Mouse (Mus musculus) midbrain, embryonic 10.5 days (tissue): ENCODE data around the gene Rbm44. TPM values are rescaled to one million over a fixed set of nuclear protein-coding genes. Genes with fewer than 3 reads are reported as not detected.

Experiments used
- DNase-seq: peaks from one replicate; pipeline ENCODE4 v3.0.0-alpha.2; 2017; ENCODE audit warnings: low spot score
- H3K27ac ChIP-seq: fragments of 300-500 bp; sonication (generic); replicated peaks from 2 replicates; pipeline ENCODE4 v1.5.1; 2016; ENCODE audit warnings: mild to moderate bottlenecking
- H3K27me3 ChIP-seq: fragments of 300-500 bp; sonication (generic); 2 replicates; pipeline ENCODE4 v1.6.1; 2016; ENCODE audit warnings: low read depth, mild to moderate bottlenecking; ENCODE audit not compliant: poor library complexity, severe bottlenecking
- H3K36me3 ChIP-seq: fragments of 300-500 bp; sonication (generic); 2 replicates; pipeline ENCODE4 v1.6.1; 2016; ENCODE audit warnings: mild to moderate bottlenecking, moderate library complexity
- H3K4me1 ChIP-seq: fragments of 300-500 bp; sonication (generic); 2 replicates; pipeline ENCODE4 v1.6.1; 2016
- H3K4me3 ChIP-seq: fragments of 300-500 bp; sonication (generic); 2 replicates; pipeline ENCODE4 v1.5.1; 2016; ENCODE audit warnings: mild to moderate bottlenecking, moderate library complexity
- H3K9me3 ChIP-seq: fragments of 300-500 bp; sonication (generic); replicated peaks from 2 replicates; pipeline ENCODE4 v1.6.1; 2016; ENCODE audit warnings: mild to moderate bottlenecking
- WGBS: fragments of 180-500 bp; shearing (Covaris S2); methylation state at CpG from one replicate; pipeline ENCODE4 v1.1.7; 2016; 5-methylcytosine and 5-hydroxymethylcytosine counted together
- polyA plus RNA-seq: library from polyadenylated mRNA; unstranded; fragments of >200 nt; fragmentation: Nextera tagmentation; extraction: Ambion mirVana; gene quantifications from 2 replicates; pipeline ENCODE4 v1.2.1, GENCODE M21; 2016

Gene Rbm44
- 0.36 and 0.51 TPM in 2 replicates for polyA plus RNA-seq

DNA sequence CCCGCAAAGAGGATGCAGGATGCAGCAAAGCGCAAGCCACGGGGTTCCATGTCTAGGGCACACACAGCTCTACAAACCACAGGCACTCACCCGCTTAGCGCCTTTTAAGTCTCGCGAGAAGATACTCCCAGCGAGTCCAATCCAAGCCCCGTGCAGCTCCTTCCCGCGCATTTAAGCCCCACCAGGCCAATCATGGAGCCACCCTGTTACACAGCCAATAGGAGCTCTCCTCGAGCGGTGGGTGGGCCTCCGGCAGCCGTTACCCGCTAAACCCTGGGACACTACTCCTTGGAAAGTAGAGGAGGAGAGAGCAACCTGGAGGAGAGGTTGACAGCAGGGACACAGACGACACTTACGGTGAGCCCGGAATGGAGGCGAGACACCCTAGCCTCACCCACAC, at the start of gene Rbm44:
Rbm44 (plus strand) TSS at position 277 of the 400 bp plus-strand sequence.
- Histone ChIP-seq H3K9me3 (no peaks in the 10 kb centered on the region), H3K36me3 (no peaks in the 10 kb centered on the region), H3K27ac (no peak within 1 kb of the TSS), H3K4me3 (no peak within 1 kb of the TSS), H3K27me3 (no peaks in the 10 kb centered on the region), H3K4me1 (no peaks in the 10 kb centered on the region)
- WGBS: 77% methylated on average over 20 of the region's 20 CpGs
- DNase-seq: no peak

DNA sequence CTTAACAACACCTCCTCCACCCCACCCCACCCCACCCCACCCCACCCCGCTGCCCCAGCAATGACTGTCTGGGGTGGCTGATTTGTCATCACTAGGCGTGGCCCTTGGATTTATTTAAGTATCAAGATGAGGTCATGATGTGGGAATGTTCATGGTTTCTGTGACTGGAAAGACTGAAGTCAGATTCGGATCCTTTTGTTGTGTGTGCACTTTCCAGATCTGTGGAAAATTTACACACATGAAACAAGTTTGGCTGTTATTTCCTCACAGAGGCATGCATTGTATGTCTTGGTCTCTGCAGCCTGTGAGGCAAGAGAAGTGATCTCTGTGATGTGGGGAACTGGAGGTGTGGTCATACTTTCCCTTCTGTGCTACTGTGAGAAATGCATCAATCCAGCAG, 49.6 kb upstream of the Rbm44 start:
- Histone ChIP-seq H3K27me3 (no peaks in the 10 kb centered on the region), H3K27ac (no peak overlapping the region), H3K4me3 (no peak overlapping the region), H3K9me3 (no peaks in the 10 kb centered on the region), H3K36me3 (no peaks in the 10 kb centered on the region), H3K4me1 (peaks cover 22% of the 10 kb centered on the region)
- DNase-seq: no peak
- 86% methylated on average over 3 of the region's 3 CpGs for WGBS

DNA sequence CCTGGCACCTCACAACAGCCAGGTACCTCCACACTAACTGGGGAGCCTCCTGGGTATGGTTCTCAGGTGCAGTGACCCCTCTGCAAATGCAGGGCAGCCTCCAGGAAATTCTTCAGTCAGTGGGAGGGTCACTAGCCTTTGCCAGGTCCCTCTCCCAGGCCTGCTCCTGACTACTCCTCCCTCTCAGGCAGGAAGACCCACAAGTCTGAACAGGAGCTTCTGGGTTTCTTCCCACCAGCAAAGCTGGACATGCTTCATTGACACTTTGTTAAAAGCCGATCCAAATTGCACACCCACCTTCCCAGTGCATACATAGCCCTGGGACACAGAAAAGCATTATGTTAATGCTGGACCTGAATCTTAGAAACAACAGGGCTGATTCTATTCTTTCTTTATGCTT, 49.0 kb upstream of the Rbm44 start:
- Histone ChIP-seq H3K36me3 (no peaks in the 10 kb centered on the region), H3K27ac (0 out of 2 replicates have a peak overlapping the region, but pooled peaks have one; percentile 28), H3K27me3 (no peaks in the 10 kb centered on the region), H3K4me3 (no peak overlapping the region), H3K9me3 (no peaks in the 10 kb centered on the region), H3K4me1 (peaks cover 22% of the 10 kb centered on the region)
- WGBS: 81% methylated on average over 1 of the region's 1 CpGs
- DNase-seq: no peak

DNA sequence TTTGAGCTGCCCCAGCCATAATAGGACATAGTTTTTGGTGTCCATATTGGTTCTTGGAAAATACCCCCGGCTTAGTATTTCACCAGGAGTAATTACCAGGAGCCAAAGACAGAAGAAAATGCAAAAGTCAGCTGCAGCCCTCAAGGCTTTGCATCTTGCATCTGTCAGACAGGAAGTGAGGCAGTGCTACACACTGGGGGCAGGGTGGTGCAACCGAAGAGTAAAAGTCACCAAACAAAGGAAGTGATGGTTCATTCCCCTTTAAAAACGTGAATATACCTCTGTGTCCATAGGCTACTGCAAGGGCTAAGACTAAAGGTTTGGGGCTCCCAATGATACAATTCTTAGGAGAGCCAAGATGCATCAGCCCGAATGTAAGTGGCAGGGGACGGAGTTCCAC, 48.4 kb upstream of the Rbm44 start:
- Histone ChIP-seq H3K9me3 (no peaks in the 10 kb centered on the region), H3K4me1 (peaks cover 20% of the 10 kb centered on the region), H3K36me3 (no peaks in the 10 kb centered on the region), H3K27me3 (no peaks in the 10 kb centered on the region), H3K4me3 (no peak overlapping the region), H3K27ac (0 out of 2 replicates have a peak overlapping the region, but pooled peaks have one; percentile 28)
- no peak for DNase-seq
- 86% methylated on average over 5 of the region's 5 CpGs for WGBS

DNA sequence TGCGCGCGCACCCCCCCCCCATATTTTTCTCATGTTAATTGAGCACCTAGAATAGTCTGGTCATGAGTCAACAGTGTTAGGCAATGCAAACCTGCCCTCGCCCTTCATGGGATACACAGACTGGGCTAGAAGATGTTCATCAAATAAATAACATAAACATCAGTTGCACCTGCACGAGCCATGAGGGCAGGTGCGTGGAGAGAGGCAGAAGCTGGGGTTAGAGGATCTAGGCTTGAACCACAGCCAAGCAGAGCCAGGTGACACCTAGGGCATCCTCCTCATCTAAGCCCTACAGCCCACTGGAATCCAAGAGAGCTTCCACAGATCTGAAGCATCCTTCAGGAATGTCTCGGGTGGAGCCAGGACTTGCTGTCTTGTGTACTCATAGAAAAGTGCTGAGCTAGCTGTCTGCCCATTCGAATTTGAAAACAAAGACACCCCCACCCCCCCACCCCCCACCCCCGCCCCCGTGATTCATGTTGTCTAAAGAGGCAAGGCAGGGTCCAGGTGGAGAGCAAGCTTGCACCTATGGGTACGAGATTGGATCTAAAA, 47.5 kb upstream of the Rbm44 start:
- peaks cover 13% of the 10 kb centered on the region for H3K4me1 ChIP-seq
- no peak overlapping the region for H3K27ac ChIP-seq
- H3K9me3 ChIP-seq: no peaks in the 10 kb centered on the region
- no peaks in the 10 kb centered on the region for H3K27me3 ChIP-seq
- DNase-seq: no peak
- no peaks in the 10 kb centered on the region for H3K36me3 ChIP-seq
- 92% methylated on average over 11 of the region's 11 CpGs for WGBS
- no peak overlapping the region for H3K4me3 ChIP-seq

DNA sequence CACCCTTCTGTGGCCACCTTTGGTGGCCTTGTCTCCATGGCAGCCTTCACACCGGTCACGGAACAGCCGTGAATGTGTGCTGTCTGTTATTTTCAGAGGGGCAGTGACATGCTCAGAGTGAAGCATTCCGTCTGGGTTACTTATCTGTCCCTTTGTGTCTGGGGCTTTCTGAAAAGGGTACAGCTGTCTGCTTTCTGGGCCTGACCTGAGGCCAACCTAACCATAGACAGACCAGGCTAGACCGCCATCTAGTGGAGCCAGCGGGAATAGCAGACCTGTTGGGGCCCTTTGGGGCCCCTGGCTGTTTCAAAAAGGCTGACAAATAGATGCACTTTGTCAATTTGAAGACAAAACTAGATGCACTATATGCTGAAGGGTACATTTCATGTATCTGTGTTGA, 46.0 kb upstream of the Rbm44 start:
- Histone ChIP-seq H3K4me3 (no peak overlapping the region), H3K9me3 (no peaks in the 10 kb centered on the region), H3K36me3 (no peaks in the 10 kb centered on the region), H3K27me3 (no peaks in the 10 kb centered on the region), H3K27ac (peak overlapping the region; percentile 77), H3K4me1 (peaks cover 6% of the 10 kb centered on the region)
- WGBS: 13% methylated on average over 6 of the region's 6 CpGs
- peak; percentile 65 for DNase-seq

DNA sequence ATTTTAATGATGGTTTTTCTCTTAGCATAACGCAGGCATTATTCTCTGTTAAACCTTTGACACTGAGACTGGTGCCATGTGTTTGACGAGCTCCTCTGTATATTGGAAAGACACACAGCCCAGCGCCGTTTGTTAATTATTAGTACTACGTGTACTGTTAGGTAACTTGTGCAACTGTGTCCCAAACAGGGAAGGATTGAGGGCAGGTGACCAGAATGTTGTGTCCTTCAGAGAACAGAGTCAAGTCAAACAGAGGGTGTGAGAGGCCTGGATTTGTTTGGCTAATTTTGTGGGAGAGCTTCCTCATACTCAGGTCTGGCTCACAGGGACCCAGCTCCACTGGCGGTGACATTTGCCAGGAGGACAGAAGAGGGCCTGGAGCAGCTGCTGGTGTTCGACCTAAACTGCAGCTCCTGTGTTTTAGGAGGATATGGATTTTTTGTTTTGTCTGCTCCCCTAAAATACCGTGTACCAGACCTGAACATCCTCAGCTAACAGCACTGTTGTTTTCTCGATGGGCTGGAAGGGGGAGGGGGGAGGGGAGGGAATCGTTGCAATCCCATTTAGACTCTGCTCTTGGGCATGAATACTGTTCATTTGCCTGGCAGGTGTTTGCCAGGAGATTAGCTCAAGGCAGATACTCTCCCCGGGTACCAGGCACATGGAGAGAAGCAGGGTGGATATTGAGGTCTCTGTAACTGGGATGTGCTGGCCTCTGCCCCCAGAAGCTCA, 43.0 kb upstream of the Rbm44 start:
- Histone ChIP-seq H3K9me3 (no peaks in the 10 kb centered on the region), H3K27ac (no peak overlapping the region), H3K27me3 (no peaks in the 10 kb centered on the region), H3K4me1 (peaks cover 6% of the 10 kb centered on the region; the same call in 1 of the 2 replicates), H3K36me3 (peaks cover 19% of the 10 kb centered on the region), H3K4me3 (no peak overlapping the region)
- no peak for DNase-seq
- 76% methylated on average over 11 of the region's 11 CpGs for WGBS

DNA sequence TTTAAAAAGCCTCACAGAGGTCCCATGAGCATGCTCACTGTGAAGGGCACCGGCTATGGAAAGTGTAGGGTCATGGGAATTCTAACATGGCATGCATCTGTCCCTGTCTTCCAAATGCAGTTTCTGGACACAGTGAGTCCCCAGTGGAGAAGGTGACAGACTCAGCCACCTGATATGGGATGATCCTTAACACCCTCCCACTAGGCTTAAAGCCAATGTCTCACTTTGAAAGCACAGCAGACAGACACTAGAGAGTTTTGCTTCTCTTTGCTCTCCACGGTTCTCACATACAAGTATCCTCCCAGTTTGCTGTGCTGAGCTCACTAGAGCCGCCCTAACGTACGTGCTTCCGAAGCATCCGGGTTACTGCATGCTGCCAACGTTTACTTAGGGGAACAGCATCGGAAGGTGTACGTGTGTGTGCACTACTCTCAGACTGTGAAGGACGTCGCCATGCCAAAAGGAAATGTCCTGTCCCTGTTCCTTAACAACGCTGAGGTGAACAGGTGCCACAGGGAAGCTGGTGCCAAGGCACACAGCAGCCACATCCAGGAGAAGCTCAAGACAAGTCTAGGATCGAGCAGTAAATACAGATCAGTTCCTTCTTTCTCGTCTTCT, 41.4 kb upstream of the Rbm44 start:
- 94% methylated on average over 15 of the region's 15 CpGs for WGBS
- no peak overlapping the region for H3K27ac ChIP-seq
- DNase-seq: no peak
- no peaks in the 10 kb centered on the region for H3K27me3 ChIP-seq
- no peak overlapping the region for H3K4me3 ChIP-seq
- peaks cover 5% of the 10 kb centered on the region; the same call in 1 of the 2 replicates for H3K4me1 ChIP-seq
- H3K9me3 ChIP-seq: no peaks in the 10 kb centered on the region
- H3K36me3 ChIP-seq: peaks cover 22% of the 10 kb centered on the region

DNA sequence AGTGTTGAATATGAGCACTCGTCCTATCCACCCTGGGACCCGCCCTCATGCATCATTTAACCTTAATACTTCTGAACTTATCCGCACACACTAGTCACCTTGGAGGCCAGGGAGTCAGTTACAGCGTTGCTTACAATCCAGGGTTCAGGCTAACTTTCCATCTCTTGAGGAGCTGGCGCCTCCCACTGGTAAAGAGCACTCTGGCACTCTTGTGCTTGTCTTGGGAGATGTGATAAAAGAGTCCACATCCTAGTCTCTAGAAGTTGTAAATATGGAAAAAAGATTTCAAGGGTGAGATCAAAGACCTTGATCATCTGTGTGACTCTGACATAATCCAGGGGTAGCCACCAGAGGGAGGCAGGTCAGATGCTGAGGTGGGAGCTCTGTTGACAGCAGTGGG, 37.3 kb upstream of the Rbm44 start:
- Histone ChIP-seq H3K27me3 (no peaks in the 10 kb centered on the region), H3K4me1 (no peaks in the 10 kb centered on the region), H3K36me3 (peaks cover 22% of the 10 kb centered on the region), H3K9me3 (no peaks in the 10 kb centered on the region), H3K27ac (no peak overlapping the region), H3K4me3 (no peak overlapping the region)
- DNase-seq: no peak
- WGBS: 77% methylated on average over 5 of the region's 5 CpGs

DNA sequence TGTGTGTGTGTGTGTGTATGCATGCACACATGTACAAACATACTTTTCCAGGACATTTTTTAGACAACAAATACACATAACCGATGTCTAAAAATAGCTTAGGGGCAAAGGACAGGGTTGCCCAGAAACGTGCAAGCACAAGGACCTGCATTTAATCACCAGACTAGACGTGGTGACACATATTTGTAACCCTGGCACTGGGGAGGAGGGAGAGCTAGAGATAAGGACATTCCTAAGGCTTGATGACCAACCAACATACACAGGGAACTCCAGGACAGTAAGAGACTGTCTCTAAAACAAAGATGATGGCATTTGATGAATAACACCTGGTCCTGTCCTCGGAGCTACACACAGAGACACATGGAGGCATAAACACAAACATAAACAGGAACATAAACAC, 35.6 kb upstream of the Rbm44 start:
- Histone ChIP-seq H3K27ac (no peak overlapping the region), H3K27me3 (no peaks in the 10 kb centered on the region), H3K9me3 (no peaks in the 10 kb centered on the region), H3K4me1 (no peaks in the 10 kb centered on the region), H3K36me3 (peaks cover 19% of the 10 kb centered on the region), H3K4me3 (no peak overlapping the region)
- no peak for DNase-seq
- WGBS: 71% methylated on average over 4 of the region's 4 CpGs

DNA sequence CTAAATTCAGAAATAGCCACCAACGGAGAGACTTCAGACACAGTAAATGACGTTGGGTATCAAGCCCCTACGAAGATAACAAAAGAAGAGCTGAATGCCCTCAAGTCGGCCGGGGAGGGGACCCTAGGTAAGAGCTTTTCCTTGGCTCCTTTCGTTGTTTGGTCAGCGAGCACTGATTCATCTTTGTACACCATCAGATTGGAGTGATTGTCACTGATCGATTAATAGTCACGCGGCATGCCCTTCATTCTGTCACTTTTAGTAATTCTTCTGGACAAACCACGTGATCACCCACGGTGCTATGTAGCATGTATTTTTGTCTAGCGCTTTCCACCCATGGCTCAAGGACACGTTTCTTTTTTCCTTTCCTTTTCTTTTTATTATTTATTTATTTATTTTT, 32.7 kb upstream of the Rbm44 start:
- Histone ChIP-seq H3K27ac (no peak overlapping the region), H3K4me3 (no peak overlapping the region), H3K27me3 (no peaks in the 10 kb centered on the region), H3K4me1 (no peaks in the 10 kb centered on the region), H3K9me3 (no peaks in the 10 kb centered on the region), H3K36me3 (peaks cover 12% of the 10 kb centered on the region)
- DNase-seq: no peak
- WGBS: 94% methylated on average over 14 of the region's 14 CpGs

DNA sequence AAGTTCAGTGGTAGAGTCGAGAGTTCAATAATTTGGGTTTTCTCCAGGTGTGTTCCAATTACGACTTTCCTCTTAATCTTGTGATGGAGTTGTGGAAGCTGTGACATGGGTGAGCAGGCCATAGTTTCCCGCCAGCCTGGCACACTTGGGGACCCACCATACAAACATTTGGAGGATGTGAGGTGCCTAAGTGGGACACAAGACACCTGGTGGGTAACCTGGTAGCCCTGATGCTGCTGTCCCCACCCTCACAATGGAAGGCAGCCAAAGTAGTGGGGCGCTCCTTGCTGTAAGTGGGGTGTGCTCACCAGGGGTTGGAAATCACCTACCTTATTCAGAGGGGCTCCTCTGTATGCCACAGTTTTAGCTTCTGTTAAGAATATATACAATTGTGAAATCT, 32.3 kb upstream of the Rbm44 start:
- H3K36me3 ChIP-seq: peaks cover 12% of the 10 kb centered on the region
- no peaks in the 10 kb centered on the region for H3K4me1 ChIP-seq
- no peak overlapping the region for H3K4me3 ChIP-seq
- WGBS: 92% methylated on average over 4 of the region's 4 CpGs
- H3K27me3 ChIP-seq: no peaks in the 10 kb centered on the region
- DNase-seq: no peak
- no peaks in the 10 kb centered on the region for H3K9me3 ChIP-seq
- no peak overlapping the region for H3K27ac ChIP-seq

DNA sequence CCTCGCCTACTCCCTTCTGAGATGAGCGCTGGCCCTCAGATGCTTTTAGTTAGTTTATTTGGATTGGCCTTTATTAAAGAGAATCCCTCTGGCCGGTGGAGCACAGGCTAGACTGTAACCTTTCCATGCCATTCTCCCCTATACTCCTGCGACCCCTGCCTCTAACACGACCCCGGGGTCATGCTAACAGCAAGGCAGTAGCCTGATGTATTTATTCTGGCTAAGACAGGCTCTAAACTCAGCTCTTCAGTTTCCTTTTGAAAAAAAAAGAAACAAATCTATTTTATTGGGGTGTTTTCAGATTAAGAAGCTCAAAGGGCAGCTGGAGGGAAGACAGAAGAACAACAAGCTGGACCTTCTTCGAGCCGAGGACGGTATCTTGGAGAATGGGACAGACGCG, 22.8 kb upstream of the Rbm44 start:
- Histone ChIP-seq H3K36me3 (peaks cover 26% of the 10 kb centered on the region), H3K4me1 (peaks cover 4% of the 10 kb centered on the region; the same call in 1 of the 2 replicates), H3K27ac (no peak overlapping the region), H3K4me3 (no peak overlapping the region), H3K9me3 (no peaks in the 10 kb centered on the region), H3K27me3 (no peaks in the 10 kb centered on the region)
- DNase-seq: no peak
- 78% methylated on average over 11 of the region's 11 CpGs for WGBS
